Mouse (Mus musculus) erythroid progenitor cell, adult 5-6 weeks (primary cell): Measurements from ENCODE around the gene Myoz1. TPM values are rescaled to one million over a fixed set of nuclear protein-coding genes. Genes with fewer than 3 reads are reported as not detected.

Source experiments
- ATAC-seq: replicated peaks from 2 replicates; pipeline ENCODE4 v1.8.0; 2016; ENCODE audit warnings: moderate number of reproducible peaks, mild to moderate bottlenecking, moderate TSS enrichment, inconsistent platforms; ENCODE audit not compliant: poor library complexity, low FRiP score, severe bottlenecking
- total RNA-seq, 2 experiments: library from RNA; stranded (forward) in 1 of 2; stranded (reverse) in 1 of 2; fragments of 150-400 nt in 1 of 2; fragments of 186-747, 209-891 nt in 1 of 2; gene quantifications; 2 replicates each; pipeline versions ENCODE4 v1.2.3 to v1.2.4; 2015 to 2017; ENCODE audit warnings: low replicate concordance in 2 of 2

Myoz1 gene
- total RNA-seq, 2 experiments from 2014 or later, result not detected

DNA sequence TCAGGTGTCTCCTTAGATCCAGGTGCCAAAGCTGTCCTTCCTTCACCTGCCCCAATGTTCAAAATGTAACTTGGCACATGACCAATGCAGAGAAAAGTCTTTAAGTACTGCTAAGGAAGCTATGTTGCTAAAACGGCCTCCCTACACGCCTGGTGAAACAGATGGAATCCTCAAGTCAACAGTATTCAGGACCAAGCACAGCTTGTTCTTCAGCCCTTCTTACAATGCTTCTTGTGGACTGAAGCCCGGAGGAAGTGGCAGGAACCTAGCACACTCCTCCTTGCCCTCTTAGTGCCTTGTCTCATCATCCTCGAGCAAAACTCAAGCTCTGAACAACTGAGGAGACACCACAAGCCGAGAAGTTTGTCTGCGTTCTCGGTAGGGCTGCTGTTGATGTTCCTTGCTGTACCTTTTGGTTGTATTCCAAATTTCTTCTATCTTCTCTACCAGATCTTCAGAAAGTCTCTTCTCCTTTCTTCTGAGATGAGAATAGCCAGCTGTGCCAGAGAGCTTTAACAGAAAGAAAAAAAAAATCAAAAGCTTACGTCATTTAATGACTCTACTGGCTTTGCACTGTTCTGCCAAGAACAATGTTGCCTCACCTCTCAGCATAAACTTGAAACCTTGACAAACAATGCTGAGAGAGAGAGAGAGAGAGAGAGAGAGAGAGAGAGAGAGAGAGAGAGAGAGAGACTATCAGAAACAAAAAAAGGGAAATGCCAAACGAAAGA lies 48.8 kb downstream of the Myoz1 start:
- ATAC-seq, result peak; percentile 39; the same call in 1 of the 2 replicates

- no peak for ATAC-seq
These were observed 55.1 kb downstream of the Myoz1 start for GRCm38 (mm10) chr14:20601287-20601686.

GRCm38 (mm10) chr14:20600203-20600602 lies 56.1 kb downstream of the Myoz1 start:
- peak; percentile 64 for ATAC-seq

- ATAC-seq, result peak; percentile 96
These were observed 56.8 kb downstream of the Myoz1 start for GRCm38 (mm10) chr14:20599542-20599941.

Other genes with a start within 250 kb of the Myoz1 start
- not detected in 2 replicates for gene Cfap70, start 204.3 kb downstream of the Myoz1 start, total RNA-seq (2015; ENCODE audit: low replicate concordance)
- gene Cfap70, start 204.3 kb downstream of the Myoz1 start, total RNA-seq (2017; ENCODE audit: low replicate concordance), result not detected in 2 replicates
- gene Anxa7, start 176.4 kb downstream of the Myoz1 start, total RNA-seq (2015; ENCODE audit: low replicate concordance), result 59.9 and 88.3 TPM in 2 replicates
- 60.6 and 79.3 TPM in 2 replicates for gene Anxa7, start 176.4 kb downstream of the Myoz1 start, total RNA-seq (2017; ENCODE audit: low replicate concordance)
- gene Mss51, start 159.6 kb downstream of the Myoz1 start, total RNA-seq (2015; ENCODE audit: low replicate concordance), result 8.0 and 20.2 TPM in 2 replicates
- gene Mss51, start 159.6 kb downstream of the Myoz1 start, total RNA-seq (2017; ENCODE audit: low replicate concordance), result 5.6 and 15.4 TPM in 2 replicates
- gene Ppp3cb, start 110.0 kb downstream of the Myoz1 start, total RNA-seq (2015; ENCODE audit: low replicate concordance), result 246 and 256 TPM in 2 replicates
- 136 and 181 TPM in 2 replicates for gene Ppp3cb, start 110.0 kb downstream of the Myoz1 start, total RNA-seq (2017; ENCODE audit: low replicate concordance)
- gene Usp54, start 15.5 kb downstream of the Myoz1 start, total RNA-seq (2015; ENCODE audit: low replicate concordance), result 4.0 and 8.4 TPM in 2 replicates
- 4.7 and 5.5 TPM in 2 replicates for gene Usp54, start 15.5 kb downstream of the Myoz1 start, total RNA-seq (2017; ENCODE audit: low replicate concordance)
- not detected in 2 replicates for gene Synpo2l, start 11.8 kb upstream of the Myoz1 start, total RNA-seq (2015; ENCODE audit: low replicate concordance)
- not detected in 2 replicates for gene Synpo2l, start 11.8 kb upstream of the Myoz1 start, total RNA-seq (2017; ENCODE audit: low replicate concordance)
- 53.3 and 56.2 TPM in 2 replicates for gene Sec24c, start 17.8 kb upstream of the Myoz1 start, total RNA-seq (2015; ENCODE audit: low replicate concordance)
- gene Sec24c, start 17.8 kb upstream of the Myoz1 start, total RNA-seq (2017; ENCODE audit: low replicate concordance), result 34.0 and 80.6 TPM in 2 replicates
- 5.9 and 10.1 TPM in 2 replicates for gene Fut11, start 38.4 kb upstream of the Myoz1 start, total RNA-seq (2015; ENCODE audit: low replicate concordance)
- gene Fut11, start 38.4 kb upstream of the Myoz1 start, total RNA-seq (2017; ENCODE audit: low replicate concordance), result 6.0 and 10.7 TPM in 2 replicates
- 61.6 and 64.1 TPM in 2 replicates for gene Chchd1, start 46.5 kb upstream of the Myoz1 start, total RNA-seq (2015; ENCODE audit: low replicate concordance)
- 14.1 and 65.5 TPM in 2 replicates for gene Chchd1, start 46.5 kb upstream of the Myoz1 start, total RNA-seq (2017; ENCODE audit: low replicate concordance)
- 59.5 and 62.5 TPM in 2 replicates for gene Zswim8, start 51.0 kb upstream of the Myoz1 start, total RNA-seq (2015; ENCODE audit: low replicate concordance)
- 29.8 and 30.5 TPM in 2 replicates for gene Zswim8, start 51.0 kb upstream of the Myoz1 start, total RNA-seq (2017; ENCODE audit: low replicate concordance)
- 81.8 and 146 TPM in 2 replicates for gene Ndst2, start 78.0 kb upstream of the Myoz1 start, total RNA-seq (2015; ENCODE audit: low replicate concordance)
- 27.3 and 33.1 TPM in 2 replicates for gene Ndst2, start 78.0 kb upstream of the Myoz1 start, total RNA-seq (2017; ENCODE audit: low replicate concordance)
- 6.7 and 7.2 TPM in 2 replicates for gene Camk2g, start 137.5 kb upstream of the Myoz1 start, total RNA-seq (2015; ENCODE audit: low replicate concordance)
- 3.6 and 6.9 TPM in 2 replicates for gene Camk2g, start 137.5 kb upstream of the Myoz1 start, total RNA-seq (2017; ENCODE audit: low replicate concordance)
- gene Plau, start 180.1 kb upstream of the Myoz1 start, total RNA-seq (2015; ENCODE audit: low replicate concordance), result 2.5 TPM in 1 of 2 replicates, not detected in the other
- gene Plau, start 180.1 kb upstream of the Myoz1 start, total RNA-seq (2017; ENCODE audit: low replicate concordance), result 1.6 and 2.1 TPM in 2 replicates